Mouse (Mus musculus): ENCODE data around the gene Zfp91.

DNA sequence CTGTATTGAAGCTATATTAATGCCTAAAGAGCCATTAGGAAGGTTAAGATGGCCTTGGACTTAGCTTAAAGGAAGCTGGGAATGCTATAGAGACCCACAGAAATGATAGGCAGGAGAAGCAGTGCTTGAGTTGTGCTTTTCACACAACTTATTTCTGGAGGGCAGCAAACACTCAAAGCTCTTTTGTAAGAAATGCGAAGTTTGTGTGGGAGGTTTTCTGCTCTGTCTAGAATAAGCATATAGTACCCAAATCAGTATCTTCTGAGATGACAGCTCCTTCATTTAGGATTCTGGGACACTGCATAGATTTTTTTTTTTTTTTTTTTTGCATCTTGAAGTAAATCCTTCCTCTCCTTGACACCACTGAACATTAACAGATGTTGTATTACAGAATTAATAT lies 42.6 kb upstream of the Zfp91 start:
- no peak for TF ChIP-seq POLR2A (IDR thresholded peaks at IDR 0.05; ENCODE audit: low read depth, low read length)
- no peak for TF ChIP-seq CTCF (conservative IDR thresholded peaks at IDR 0.05; ENCODE audit: insufficient read depth, insufficient read length, low read depth, low read length)

Data from kidney, adult 2 months (tissue).